Mouse (Mus musculus): ENCODE results near the gene Gm3415. TPM values are rescaled to one million over a fixed set of nuclear protein-coding genes. Genes with fewer than 3 reads are reported as not detected.

The Gm3415 gene
- polyA plus RNA-seq, 1 experiment from 2014 or later = not detected

- in situ Hi-C loops (cut with MboI; ENCODE audit: low pct_unique_long_range_greater_than_20kb) = no loop called here
- ATAC-seq (no peak), DNase-seq (ENCODE audit: low read depth, low spot score) (no peak)
- ChIA-PET CTCF (no interaction called here), POLR2A (no interaction called here)
- H3K27me3 ChIP-seq = peaks cover 4% of the 10 kb centered on the region
- TF ChIP-seq CTCF (IDR thresholded peaks at IDR 0.05) = no peak
Measured at GRCm38 (mm10) chr5:146599970-146600369, 44.0 kb downstream of the Gm3415 start.

DNA sequence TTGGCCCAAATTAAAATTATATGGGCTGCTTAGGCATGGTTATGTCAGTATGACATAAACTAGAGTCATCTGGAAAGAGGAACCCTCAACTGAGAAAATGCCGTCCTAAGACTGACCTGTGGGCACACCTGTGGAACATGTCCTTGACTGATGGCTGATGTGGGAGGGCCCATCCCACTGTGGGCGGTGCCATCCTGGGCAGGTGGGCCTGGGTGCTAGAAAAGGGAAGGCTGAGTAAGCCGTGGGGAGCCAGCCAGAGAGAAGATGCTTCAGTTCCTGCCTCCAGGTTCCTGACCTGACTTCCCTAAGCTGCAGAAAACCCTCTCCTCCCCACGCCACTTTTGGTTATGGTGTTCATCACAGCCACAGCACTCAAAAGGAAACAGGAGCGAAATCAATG is 50.3 kb downstream of the Gm3415 start:
- POLR2A ChIA-PET = interaction anchor here (0.6 kb wide), 1 partner anchor 12 kb away, joined by 3 read pairs; no protein-coding TSS in a partner anchor
- ATAC-seq = no peak

GRCm38 (mm10) chr5:146606895-146607294 is 51.0 kb downstream of the Gm3415 start:
- ChIA-PET CTCF (no interaction called here), POLR2A (interaction anchor here (0.6 kb wide), 1 partner anchor 12 kb away, joined by 3 read pairs; no protein-coding TSS in a partner anchor)
- ATAC-seq (no peak), DNase-seq (ENCODE audit: low read depth, low spot score) (no peak)
- in situ Hi-C loops (cut with MboI; ENCODE audit: low pct_unique_long_range_greater_than_20kb) = no loop called here
- TF ChIP-seq CTCF (IDR thresholded peaks at IDR 0.05) = no peak
- peaks cover 13% of the 10 kb centered on the region for H3K27me3 ChIP-seq

More for the DNA sequence above, 50.3 kb downstream of the Gm3415 start:
- no peak for TF ChIP-seq CTCF (IDR thresholded peaks at IDR 0.05)
- DNase-seq (ENCODE audit: low read depth, low spot score) = no peak
- CTCF ChIA-PET = no interaction called here
- in situ Hi-C loops (cut with MboI; ENCODE audit: low pct_unique_long_range_greater_than_20kb) = no loop called here
- peaks cover 13% of the 10 kb centered on the region for H3K27me3 ChIP-seq

DNA sequence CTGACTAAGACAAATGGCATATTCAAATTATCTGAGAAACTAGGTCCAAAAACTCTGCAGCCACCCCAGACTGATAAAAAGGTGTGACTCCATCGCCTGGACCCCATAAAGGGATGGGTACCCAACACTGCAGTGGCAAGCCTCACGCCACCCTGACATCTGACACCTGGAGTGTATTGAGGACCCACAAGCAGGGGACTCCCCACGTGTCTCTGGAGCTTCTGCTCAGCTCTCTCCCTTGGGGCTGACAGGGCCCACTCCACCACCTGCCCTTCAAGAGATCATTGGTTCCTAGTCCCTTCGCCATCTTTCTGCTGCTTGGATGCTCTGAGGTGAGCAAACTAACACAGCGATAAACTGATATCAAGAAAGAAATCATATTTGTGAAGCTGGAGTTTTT is 51.9 kb downstream of the Gm3415 start:
- CTCF ChIA-PET = no interaction called here
- POLR2A ChIA-PET = no interaction called here
- DNase-seq (ENCODE audit: low read depth, low spot score) = no peak
- peaks cover 13% of the 10 kb centered on the region for H3K27me3 ChIP-seq
- in situ Hi-C loops (cut with MboI; ENCODE audit: low pct_unique_long_range_greater_than_20kb) = no loop called here
- no peak for TF ChIP-seq CTCF (IDR thresholded peaks at IDR 0.05)
- ATAC-seq = no peak

Other genes with a start within 250 kb of the Gm3415 start
- gene Wasf3, start 171.2 kb upstream of the Gm3415 start, polyA plus RNA-seq (2021) = 19.0 TPM
- not detected for gene Gm6408, start 74.2 kb upstream of the Gm3415 start, polyA plus RNA-seq (2021)
- gene Gm6370, start 64.8 kb upstream of the Gm3415 start, polyA plus RNA-seq (2021) = not detected
- not detected for gene 4930449I24Rik, start 53.7 kb upstream of the Gm3415 start, polyA plus RNA-seq (2021)
- not detected for gene Gm3402, start 42.0 kb upstream of the Gm3415 start, polyA plus RNA-seq (2021)
- gene Gm3404, start 30.3 kb upstream of the Gm3415 start, polyA plus RNA-seq (2021) = not detected
- not detected for gene Gm3409, start 18.5 kb upstream of the Gm3415 start, polyA plus RNA-seq (2021)
- 0.03 TPM for gene Gpr12, start 29.1 kb downstream of the Gm3415 start, polyA plus RNA-seq (2021)
- 135 TPM for gene Usp12, start 238.9 kb downstream of the Gm3415 start, polyA plus RNA-seq (2021)